Mouse (Mus musculus): ENCODE data around the gene Plagl2.

Plagl2 gene

DNA sequence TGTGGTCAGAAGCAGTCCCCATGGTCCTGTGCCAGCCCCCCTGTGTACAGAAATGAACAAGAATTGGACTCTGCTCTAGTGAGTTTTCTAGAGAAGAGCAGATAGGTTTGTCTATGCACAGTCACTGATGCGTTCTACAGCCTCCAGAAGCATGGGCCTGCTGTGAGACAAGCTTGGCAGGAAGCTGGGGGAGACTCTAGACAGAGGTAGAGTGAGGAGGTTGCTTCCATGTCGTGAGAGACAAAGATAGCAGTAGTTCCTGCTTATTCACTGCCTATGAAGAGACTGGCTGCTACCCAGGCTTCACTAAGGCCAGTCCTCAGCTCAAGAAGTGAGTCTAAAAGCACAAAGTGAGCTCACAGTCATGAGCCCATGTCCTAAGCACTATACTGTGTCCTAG is 50.0 kb downstream of the Plagl2 start:
- DNase-seq (ENCODE audit: low spot score in 2 of 2): peak; percentile 13

GRCm38 (mm10) chr2:153187848-153188247 is 53.4 kb downstream of the Plagl2 start:
- no peak for DNase-seq (ENCODE audit: low spot score in 2 of 2)

DNA sequence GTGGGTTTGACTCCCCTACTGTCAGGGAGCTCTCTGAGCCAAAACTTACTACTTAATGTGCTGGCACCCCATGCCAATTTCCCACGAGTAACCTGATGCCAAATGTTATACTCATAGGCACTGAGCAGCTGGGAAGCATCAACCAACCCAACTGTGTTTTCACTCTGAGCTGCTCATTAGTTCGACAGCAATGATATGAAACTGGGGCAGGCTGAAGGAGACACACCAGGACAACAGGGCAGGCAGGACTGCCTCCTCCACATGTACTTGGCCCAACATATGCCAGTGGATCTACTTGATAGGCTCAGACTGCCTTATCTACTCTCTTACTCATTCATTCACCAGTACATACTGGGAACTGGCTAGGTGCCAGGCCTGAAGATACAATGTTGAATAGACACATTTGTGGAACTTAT is 55.0 kb downstream of the Plagl2 start:
- DNase-seq (ENCODE audit: low spot score in 2 of 2): peak; percentile 26 to 35

GRCm38 (mm10) chr2:153179961-153180360 is 61.3 kb downstream of the Plagl2 start:
- DNase-seq (ENCODE audit: low spot score in 2 of 2): no peak

DNA sequence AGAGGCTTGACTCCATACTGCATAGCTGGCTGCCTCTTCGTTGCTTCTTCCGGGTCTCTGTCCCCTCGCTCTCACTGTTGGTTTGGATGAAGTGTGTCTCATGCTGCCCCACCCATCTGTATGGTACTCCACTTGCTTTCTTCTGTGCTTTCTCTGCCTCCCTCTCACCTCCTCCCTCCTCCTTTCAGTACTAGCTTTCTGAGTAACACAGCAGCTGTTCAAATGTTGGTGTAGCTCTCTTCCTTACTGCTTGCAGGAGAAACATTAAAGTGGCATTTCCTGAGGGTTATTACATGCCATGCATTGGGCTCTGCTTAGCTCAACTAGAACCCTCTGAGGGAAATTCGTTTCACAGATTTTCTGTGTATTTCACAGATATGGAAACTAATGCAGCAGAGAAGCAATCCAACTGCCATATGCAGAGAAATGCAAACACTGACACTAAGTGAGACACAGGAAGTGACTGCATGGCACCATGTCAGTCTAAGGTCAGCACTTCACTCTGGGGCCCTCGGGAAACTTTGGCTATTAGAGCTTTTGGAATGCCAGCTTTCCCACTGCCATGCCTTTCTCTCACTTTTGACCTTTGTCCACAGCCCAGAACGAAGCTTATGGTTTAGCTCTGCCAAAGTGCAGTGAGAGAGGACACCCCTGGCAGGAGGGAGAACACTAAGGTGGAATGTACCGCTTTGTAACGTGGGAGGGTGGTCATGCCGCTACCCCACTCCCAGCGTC is 61.9 kb downstream of the Plagl2 start:
- DNase-seq (ENCODE audit: low spot score in 2 of 2): peak; percentile 29 to 33

Measured in frontal cortex, postnatal 36 days (tissue).